Mouse (Mus musculus) megakaryocyte, adult 5-6 weeks (primary cell): Measurements from ENCODE around the gene Taar7a. TPM values are rescaled to one million over a fixed set of nuclear protein-coding genes. Genes with fewer than 3 reads are reported as not detected.

Experiments
- ATAC-seq: 2 replicates; pipeline ENCODE4 v1.8.0; 2016; ENCODE audit warnings: mild to moderate bottlenecking, inconsistent platforms; ENCODE audit not compliant: poor library complexity, severe bottlenecking
- total RNA-seq, 2 experiments: library from RNA; stranded (forward) in 1 of 2; stranded (reverse) in 1 of 2; fragments of 153-499, 151-499 nt in 1 of 2; fragments of 221-1000, 200-1000 nt in 1 of 2; gene quantifications; 2 replicates each; pipeline versions ENCODE4 v1.2.3 to v1.2.4; 2015 to 2017

Gene Taar7a
- total RNA-seq, 2 experiments from 2014 or later, result not detected

DNA sequence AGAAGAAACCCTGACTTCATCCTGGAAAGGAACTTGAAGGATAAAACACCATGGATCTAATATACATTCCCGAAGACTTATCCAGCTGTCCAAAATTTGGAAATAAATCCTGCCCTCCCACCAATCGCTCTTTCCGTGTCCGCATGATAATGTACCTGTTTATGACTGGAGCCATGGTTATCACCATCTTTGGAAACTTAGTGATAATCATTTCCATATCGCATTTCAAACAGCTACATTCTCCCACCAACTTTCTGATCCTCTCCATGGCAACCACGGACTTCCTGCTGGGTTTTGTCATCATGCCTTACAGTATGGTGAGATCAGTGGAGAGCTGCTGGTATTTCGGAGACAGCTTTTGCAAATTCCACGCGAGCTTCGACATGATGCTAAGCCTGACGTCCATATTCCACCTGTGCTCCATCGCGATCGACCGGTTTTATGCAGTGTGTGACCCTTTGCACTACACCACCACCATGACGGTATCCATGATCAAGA is 43.7 kb downstream of the Taar7a start, which contains the start of gene Taar3:
Gene Taar3, plus strand, starts transcription at position 51 of the 498 bp plus-strand sequence.
- no peak for ATAC-seq

DNA sequence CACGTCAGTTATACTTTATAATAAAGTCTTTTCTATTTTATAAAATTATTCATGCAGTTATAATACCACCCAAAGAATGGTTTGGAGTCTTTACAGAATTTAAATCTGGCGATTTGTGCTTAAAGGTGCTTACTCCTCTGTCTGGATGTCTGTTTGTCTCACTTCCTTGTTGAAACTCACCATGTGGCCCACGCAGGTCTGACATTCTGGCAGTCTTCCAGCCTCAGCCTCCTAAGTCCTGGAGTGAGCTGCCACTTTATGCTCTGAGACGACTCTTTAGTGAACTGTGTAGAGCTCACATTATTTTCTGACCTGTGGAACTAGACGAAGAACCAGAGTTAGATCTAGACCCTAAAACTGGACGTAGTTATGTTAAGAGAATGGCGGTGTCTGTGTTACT is 45.3 kb downstream of the Taar7a start:
- no peak for ATAC-seq

DNA sequence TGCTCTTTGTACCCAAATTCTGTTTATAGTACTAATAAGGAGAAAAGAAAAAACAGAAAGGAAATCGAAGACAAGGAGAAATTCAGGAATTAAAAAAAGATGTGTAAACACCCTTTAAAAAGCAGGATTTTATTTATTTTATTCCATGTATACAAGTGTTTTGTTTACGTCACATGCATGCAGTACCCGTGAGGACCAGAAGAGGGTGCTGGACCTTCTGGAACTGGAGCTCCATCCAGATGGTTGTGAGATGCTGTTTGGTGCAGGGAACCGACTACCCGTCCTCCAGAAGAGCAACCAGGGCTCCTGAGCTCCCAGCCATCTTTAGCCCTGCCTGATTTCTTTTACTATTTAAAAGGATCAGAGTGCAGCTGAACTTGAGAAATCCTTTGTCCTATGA is 50.8 kb downstream of the Taar7a start:
- ATAC-seq, result no peak

Other genes with a start within 250 kb of the Taar7a start
- gene Rps12, start 206.2 kb downstream of the Taar7a start, total RNA-seq (2015), result 3,100 and 3,214 TPM in 2 replicates
- 812 and 986 TPM in 2 replicates for gene Rps12, start 206.2 kb downstream of the Taar7a start, total RNA-seq (2017)
- gene Slc18b1, start 196.5 kb downstream of the Taar7a start, total RNA-seq (2015), result 0.18 and 0.34 TPM in 2 replicates
- gene Slc18b1, start 196.5 kb downstream of the Taar7a start, total RNA-seq (2017), result 0.37 TPM in 1 of 2 replicates, not detected in the other
- 2.2 and 4.3 TPM in 2 replicates for gene Vnn3, start 142.0 kb downstream of the Taar7a start, total RNA-seq (2015)
- gene Vnn3, start 142.0 kb downstream of the Taar7a start, total RNA-seq (2017), result 7.4 and 11.0 TPM in 2 replicates
- gene Vnn1, start 98.8 kb downstream of the Taar7a start, total RNA-seq (2015), result not detected in 2 replicates
- not detected in 2 replicates for gene Vnn1, start 98.8 kb downstream of the Taar7a start, total RNA-seq (2017)
- not detected in 2 replicates for gene Taar1, start 73.1 kb downstream of the Taar7a start, total RNA-seq (2015)
- gene Taar1, start 73.1 kb downstream of the Taar7a start, total RNA-seq (2017), result not detected in 2 replicates
- gene Taar2, start 54.9 kb downstream of the Taar7a start, total RNA-seq (2015), result not detected in 2 replicates
- not detected in 2 replicates for gene Taar2, start 54.9 kb downstream of the Taar7a start, total RNA-seq (2017)
- gene Taar3, start 43.9 kb downstream of the Taar7a start, total RNA-seq (2015), result not detected in 2 replicates
- gene Taar3, start 43.9 kb downstream of the Taar7a start, total RNA-seq (2017), result not detected in 2 replicates
- gene Taar4, start 33.0 kb downstream of the Taar7a start, total RNA-seq (2015), result not detected in 2 replicates
- not detected in 2 replicates for gene Taar4, start 33.0 kb downstream of the Taar7a start, total RNA-seq (2017)
- gene Taar5, start 22.8 kb downstream of the Taar7a start, total RNA-seq (2015), result not detected in 2 replicates
- gene Taar5, start 22.8 kb downstream of the Taar7a start, total RNA-seq (2017), result not detected in 2 replicates
- not detected in 2 replicates for gene Taar6, start 7.8 kb downstream of the Taar7a start, total RNA-seq (2015)
- gene Taar6, start 7.8 kb downstream of the Taar7a start, total RNA-seq (2017), result not detected in 2 replicates
- gene Taar7b, start 6.5 kb upstream of the Taar7a start, total RNA-seq (2015), result not detected in 2 replicates
- gene Taar7b, start 6.5 kb upstream of the Taar7a start, total RNA-seq (2017), result not detected in 2 replicates
- gene Taar7d, start 33.7 kb upstream of the Taar7a start, total RNA-seq (2015), result not detected in 2 replicates
- not detected in 2 replicates for gene Taar7d, start 33.7 kb upstream of the Taar7a start, total RNA-seq (2017)
- gene Taar7e, start 44.1 kb upstream of the Taar7a start, total RNA-seq (2015), result not detected in 2 replicates
- gene Taar7e, start 44.1 kb upstream of the Taar7a start, total RNA-seq (2017), result not detected in 2 replicates
- not detected in 2 replicates for gene Taar7f, start 56.0 kb upstream of the Taar7a start, total RNA-seq (2015)
- gene Taar7f, start 56.0 kb upstream of the Taar7a start, total RNA-seq (2017), result not detected in 2 replicates
- gene Taar8a, start 83.0 kb upstream of the Taar7a start, total RNA-seq (2015), result not detected in 2 replicates
- not detected in 2 replicates for gene Taar8a, start 83.0 kb upstream of the Taar7a start, total RNA-seq (2017)
- gene Taar8b, start 98.8 kb upstream of the Taar7a start, total RNA-seq (2015), result not detected in 2 replicates
- not detected in 2 replicates for gene Taar8b, start 98.8 kb upstream of the Taar7a start, total RNA-seq (2017)
- gene Taar8c, start 108.4 kb upstream of the Taar7a start, total RNA-seq (2015), result not detected in 2 replicates
- gene Taar8c, start 108.4 kb upstream of the Taar7a start, total RNA-seq (2017), result not detected in 2 replicates
- not detected in 2 replicates for gene Taar9, start 116.1 kb upstream of the Taar7a start, total RNA-seq (2015)
- not detected in 2 replicates for gene Taar9, start 116.1 kb upstream of the Taar7a start, total RNA-seq (2017)
- 163 and 174 TPM in 2 replicates for gene Stx7, start 155.8 kb upstream of the Taar7a start, total RNA-seq (2015)
- 174 and 189 TPM in 2 replicates for gene Stx7, start 155.8 kb upstream of the Taar7a start, total RNA-seq (2017)
- gene Moxd1, start 230.0 kb upstream of the Taar7a start, total RNA-seq (2015), result not detected in 2 replicates
- not detected in 2 replicates for gene Moxd1, start 230.0 kb upstream of the Taar7a start, total RNA-seq (2017)